Mouse (Mus musculus) intestine, embryonic 14.5 days (tissue): ENCODE data around the gene Ccdc88c. TPM values are rescaled to one million over a fixed set of nuclear protein-coding genes. Genes with fewer than 3 reads are reported as not detected.
A peak's percentile ranks its signal among the peaks of the same experiment; 100 is the strongest.

Experiments used
- ATAC-seq: fragments of 200-750 bp; cut with Nextera tagmentation; replicated peaks from 2 replicates; pipeline ENCODE4 v1.8.0; 2017; ENCODE audit warnings: low read depth, moderate number of reproducible peaks, moderate TSS enrichment, moderate library complexity; ENCODE audit not compliant: low FRiP score, low TSS enrichment
- DNase-seq: peaks from one replicate; pipeline ENCODE4 v3.0.0-alpha.2; 2018; ENCODE audit warnings: low spot score
- H3K27ac ChIP-seq: fragments of 300-500 bp; sonication (generic); 2 replicates; pipeline ENCODE4 v1.5.1; 2014; ENCODE audit warnings: low read depth, mild to moderate bottlenecking, control low read depth
- H3K27me3 ChIP-seq: fragments of 300-500 bp; sonication (generic); replicated peaks from 2 replicates; pipeline ENCODE4 v1.6.1; 2014; ENCODE audit warnings: low read length, control low read depth; ENCODE audit not compliant: control insufficient read depth, insufficient read depth
- H3K36me3 ChIP-seq: fragments of 300-500 bp; sonication (generic); 2 replicates; pipeline ENCODE4 v1.6.1; 2014; ENCODE audit warnings: low read length, control low read depth; ENCODE audit not compliant: control insufficient read depth, insufficient read depth
- H3K4me1 ChIP-seq: fragments of 300-500 bp; sonication (generic); replicated peaks from 2 replicates; pipeline ENCODE4 v1.6.1; 2014; ENCODE audit warnings: low read length, control low read depth, mixed read lengths; ENCODE audit not compliant: control insufficient read depth, insufficient read depth
- H3K4me2 ChIP-seq: fragments of 300-500 bp; sonication (generic); 2 replicates; pipeline ENCODE4 v1.6.1; 2014; ENCODE audit warnings: low read length
- H3K4me3 ChIP-seq: fragments of 300-500 bp; sonication (generic); 2 replicates; pipeline ENCODE4 v1.5.1; 2014; ENCODE audit warnings: low read depth, low read length, control low read depth, mixed read lengths
- H3K9ac ChIP-seq: fragments of 300-500 bp; sonication (generic); 2 replicates; pipeline ENCODE4 v1.6.1; 2014; ENCODE audit warnings: mild to moderate bottlenecking, low read length
- H3K9me3 ChIP-seq: fragments of 300-500 bp; sonication (generic); 2 replicates; pipeline ENCODE4 v1.6.1; 2016; ENCODE audit warnings: low read length, control low read depth; ENCODE audit not compliant: control insufficient read depth
- WGBS: fragments of 180-500 bp; shearing (Covaris S2); extraction: QIAGEN DNeasy Blood & Tissue Kit; methylation state at CpG from one replicate; pipeline ENCODE4 v1.1.7; 2014; 5-methylcytosine and 5-hydroxymethylcytosine counted together
- polyA plus RNA-seq: library from polyadenylated mRNA; unstranded; fragments of >200 nt; fragmentation: Nextera tagmentation; extraction: Ambion mirVana; gene quantifications from 2 replicates; pipeline ENCODE4 v1.2.1, GENCODE M21; 2014

Gene Ccdc88c
- polyA plus RNA-seq, 1 experiment from 2014 or later = 15.2 TPM

- no peak overlapping the region for H3K4me3 ChIP-seq
- H3K9ac ChIP-seq = no peak overlapping the region
- 73% methylated on average over 9 of the region's 9 CpGs for WGBS
- H3K9me3 ChIP-seq = no peaks in the 10 kb centered on the region
- ATAC-seq = no peak
- no peak overlapping the region for H3K27ac ChIP-seq
- DNase-seq = no peak
- H3K36me3 ChIP-seq = peaks cover 2% of the 10 kb centered on the region; the same call in 1 of the 2 replicates
- 0 out of 2 replicates have a peak, but pooled peaks cover 2% of the 10 kb centered on the region for H3K27me3 ChIP-seq
- no peak overlapping the region for H3K4me2 ChIP-seq
- H3K4me1 ChIP-seq = peaks cover 17% of the 10 kb centered on the region
Measured at GRCm38 (mm10) chr12:101021484-101022226, 7.2 kb downstream of the Ccdc88c start.

- Histone ChIP-seq H3K4me2 (no peak overlapping the region), H3K27ac (no peak overlapping the region), H3K4me1 (peaks cover 26% of the 10 kb centered on the region), H3K4me3 (no peak overlapping the region), H3K36me3 (peaks cover 2% of the 10 kb centered on the region; the same call in 1 of the 2 replicates), H3K9ac (no peak overlapping the region), H3K27me3 (no peaks in the 10 kb centered on the region), H3K9me3 (no peaks in the 10 kb centered on the region)
- 84% methylated on average over 15 of the region's 15 CpGs for WGBS
- DNase-seq = no peak
- ATAC-seq = no peak
Measured at GRCm38 (mm10) chr12:101020210-101021015, 8.4 kb downstream of the Ccdc88c start.

GRCm38 (mm10) chr12:101019443-101019842 lies 9.4 kb downstream of the Ccdc88c start:
- WGBS = 85% methylated on average over 7 of the region's 7 CpGs
- H3K4me2 ChIP-seq = no peak overlapping the region
- H3K4me1 ChIP-seq = peaks cover 26% of the 10 kb centered on the region
- no peaks in the 10 kb centered on the region for H3K27me3 ChIP-seq
- no peak for DNase-seq
- peaks cover 2% of the 10 kb centered on the region; the same call in 1 of the 2 replicates for H3K36me3 ChIP-seq
- no peak overlapping the region for H3K4me3 ChIP-seq
- no peak for ATAC-seq
- no peaks in the 10 kb centered on the region for H3K9me3 ChIP-seq
- no peak overlapping the region for H3K9ac ChIP-seq
- no peak overlapping the region for H3K27ac ChIP-seq

- H3K4me3 ChIP-seq = no peak overlapping the region
- no peak overlapping the region for H3K4me2 ChIP-seq
- no peaks in the 10 kb centered on the region for H3K27me3 ChIP-seq
- DNase-seq (no peak), ATAC-seq (no peak)
- H3K4me1 ChIP-seq = peaks cover 26% of the 10 kb centered on the region
- H3K9me3 ChIP-seq = no peaks in the 10 kb centered on the region
- 62% methylated on average over 5 of the region's 5 CpGs for WGBS
- H3K36me3 ChIP-seq = peaks cover 2% of the 10 kb centered on the region; the same call in 1 of the 2 replicates
- H3K27ac ChIP-seq = no peak overlapping the region
- no peak overlapping the region for H3K9ac ChIP-seq
Measured at GRCm38 (mm10) chr12:101019031-101019430, 9.8 kb downstream of the Ccdc88c start.

- Histone ChIP-seq H3K36me3 (peaks cover 2% of the 10 kb centered on the region; the same call in 1 of the 2 replicates), H3K9me3 (no peaks in the 10 kb centered on the region), H3K4me1 (peaks cover 26% of the 10 kb centered on the region), H3K9ac (no peak overlapping the region), H3K4me2 (peak overlapping the region; percentile 28), H3K27ac (peak overlapping the region; percentile 14; the same call in 1 of the 2 replicates), H3K27me3 (no peaks in the 10 kb centered on the region), H3K4me3 (no peak overlapping the region; the same call in 1 of the 2 replicates)
- DNase-seq (no peak), ATAC-seq (peak; percentile 6; the same call in 1 of the 2 replicates)
- 13% methylated on average over 6 of the region's 6 CpGs for WGBS
Measured at GRCm38 (mm10) chr12:101017971-101018371, 10.9 kb downstream of the Ccdc88c start.

GRCm38 (mm10) chr12:101016412-101016928 lies 12.4 kb downstream of the Ccdc88c start:
- H3K9me3 ChIP-seq = no peaks in the 10 kb centered on the region
- peaks cover 36% of the 10 kb centered on the region for H3K4me1 ChIP-seq
- no peaks in the 10 kb centered on the region; the same call in 1 of the 2 replicates for H3K36me3 ChIP-seq
- no peak overlapping the region for H3K9ac ChIP-seq
- DNase-seq (no peak), ATAC-seq (no peak)
- 0 out of 2 replicates have a peak overlapping the region, but pooled peaks have one; percentile 22 for H3K27ac ChIP-seq
- 48% methylated on average over 5 of the region's 5 CpGs for WGBS
- no peaks in the 10 kb centered on the region for H3K27me3 ChIP-seq
- H3K4me3 ChIP-seq = no peak overlapping the region
- H3K4me2 ChIP-seq = no peak overlapping the region

GRCm38 (mm10) chr12:101015926-101016325 lies 12.9 kb downstream of the Ccdc88c start:
- 48% methylated on average over 4 of the region's 4 CpGs for WGBS
- DNase-seq = no peak

GRCm38 (mm10) chr12:101015165-101015560 lies 13.7 kb downstream of the Ccdc88c start:
- Histone ChIP-seq H3K4me1 (peaks cover 36% of the 10 kb centered on the region), H3K9me3 (no peaks in the 10 kb centered on the region), H3K27me3 (no peaks in the 10 kb centered on the region), H3K36me3 (no peaks in the 10 kb centered on the region), H3K4me2 (no peak overlapping the region), H3K4me3 (no peak overlapping the region), H3K27ac (peak overlapping the region; percentile 27; the same call in 1 of the 2 replicates), H3K9ac (no peak overlapping the region)
- 87% methylated on average over 11 of the region's 11 CpGs for WGBS
- ATAC-seq (no peak), DNase-seq (no peak)

More at GRCm38 (mm10) chr12:101015926-101016325, 12.9 kb downstream of the Ccdc88c start:
- H3K36me3 ChIP-seq = no peaks in the 10 kb centered on the region; the same call in 1 of the 2 replicates
- H3K9me3 ChIP-seq = no peaks in the 10 kb centered on the region
- H3K4me2 ChIP-seq = no peak overlapping the region
- 0 out of 2 replicates have a peak overlapping the region, but pooled peaks have one; percentile 22 for H3K27ac ChIP-seq
- no peaks in the 10 kb centered on the region for H3K27me3 ChIP-seq
- H3K4me3 ChIP-seq = no peak overlapping the region
- H3K4me1 ChIP-seq = peaks cover 36% of the 10 kb centered on the region
- no peak for ATAC-seq
- H3K9ac ChIP-seq = no peak overlapping the region
